Mouse (Mus musculus): ENCODE data around the gene Tec. TPM values are rescaled to one million over a fixed set of nuclear protein-coding genes. Genes with fewer than 3 reads are reported as not detected.

Gene Tec
- polyA plus RNA-seq, 1 experiment from 2014 or later: 4.3 TPM

GRCm38 (mm10) chr5:72844294-72844693 is 24.0 kb downstream of the Tec start:
- no peaks in the 10 kb centered on the region for H3K27me3 ChIP-seq (ENCODE audit: insufficient read depth, poor library complexity, severe bottlenecking)
- 49% methylated on average over 2 of the region's 2 CpGs for WGBS
- peaks cover 9% of the 10 kb centered on the region for H3K9me3 ChIP-seq
- H3K27ac ChIP-seq: no peak overlapping the region
- H3K4me3 ChIP-seq: no peak overlapping the region
- no peak for DNase-seq (ENCODE audit: low spot score)
- H3K36me3 ChIP-seq: no peaks in the 10 kb centered on the region
- H3K4me1 ChIP-seq (replicated peaks): 0 out of 2 replicates have a peak, but pooled peaks cover 3% of the 10 kb centered on the region

- peaks cover 9% of the 10 kb centered on the region for H3K9me3 ChIP-seq
- H3K4me3 ChIP-seq: no peak overlapping the region
- H3K27me3 ChIP-seq (ENCODE audit: insufficient read depth, poor library complexity, severe bottlenecking): no peaks in the 10 kb centered on the region
- no peak for DNase-seq (ENCODE audit: low spot score)
- H3K36me3 ChIP-seq: no peaks in the 10 kb centered on the region
- 86% methylated on average over 3 of the region's 3 CpGs for WGBS
- H3K4me1 ChIP-seq (replicated peaks): peaks cover 3% of the 10 kb centered on the region; the same call in 1 of the 2 replicates
- no peak overlapping the region for H3K27ac ChIP-seq
These were observed 28.6 kb downstream of the Tec start for GRCm38 (mm10) chr5:72839655-72840054.

DNA sequence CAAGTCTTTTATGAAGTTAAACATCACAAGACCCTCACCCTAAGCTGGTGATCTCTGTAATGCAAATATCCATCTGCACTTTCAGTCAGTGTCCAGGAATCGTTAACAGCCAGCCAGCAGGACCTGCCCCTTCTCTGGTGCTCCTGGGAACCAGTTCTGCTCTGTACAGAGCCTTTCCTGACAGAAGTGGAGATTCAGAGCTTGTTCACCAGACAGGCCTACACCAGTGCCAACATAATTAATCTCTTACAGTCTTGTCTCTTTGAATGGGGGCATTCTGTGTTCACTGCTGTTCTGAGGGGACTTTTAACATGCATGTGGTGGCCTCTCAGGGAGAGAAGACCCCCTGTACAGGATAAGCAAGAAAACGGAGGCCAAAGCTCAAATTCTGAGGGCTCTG is 29.3 kb downstream of the Tec start:
- WGBS: 77% methylated on average over 2 of the region's 2 CpGs
- peaks cover 9% of the 10 kb centered on the region for H3K9me3 ChIP-seq
- DNase-seq (ENCODE audit: low spot score): no peak
- H3K36me3 ChIP-seq: no peaks in the 10 kb centered on the region
- no peaks in the 10 kb centered on the region for H3K27me3 ChIP-seq (ENCODE audit: insufficient read depth, poor library complexity, severe bottlenecking)
- H3K4me1 ChIP-seq (replicated peaks): peaks cover under 1% of the 10 kb centered on the region; the same call in 1 of the 2 replicates
- no peak overlapping the region for H3K27ac ChIP-seq
- H3K4me3 ChIP-seq: no peak overlapping the region

- DNase-seq (ENCODE audit: low spot score): no peak
- no peak overlapping the region for H3K4me3 ChIP-seq
- 89% methylated on average over 3 of the region's 3 CpGs for WGBS
These were observed 32.6 kb downstream of the Tec start for GRCm38 (mm10) chr5:72835656-72836055.

DNA sequence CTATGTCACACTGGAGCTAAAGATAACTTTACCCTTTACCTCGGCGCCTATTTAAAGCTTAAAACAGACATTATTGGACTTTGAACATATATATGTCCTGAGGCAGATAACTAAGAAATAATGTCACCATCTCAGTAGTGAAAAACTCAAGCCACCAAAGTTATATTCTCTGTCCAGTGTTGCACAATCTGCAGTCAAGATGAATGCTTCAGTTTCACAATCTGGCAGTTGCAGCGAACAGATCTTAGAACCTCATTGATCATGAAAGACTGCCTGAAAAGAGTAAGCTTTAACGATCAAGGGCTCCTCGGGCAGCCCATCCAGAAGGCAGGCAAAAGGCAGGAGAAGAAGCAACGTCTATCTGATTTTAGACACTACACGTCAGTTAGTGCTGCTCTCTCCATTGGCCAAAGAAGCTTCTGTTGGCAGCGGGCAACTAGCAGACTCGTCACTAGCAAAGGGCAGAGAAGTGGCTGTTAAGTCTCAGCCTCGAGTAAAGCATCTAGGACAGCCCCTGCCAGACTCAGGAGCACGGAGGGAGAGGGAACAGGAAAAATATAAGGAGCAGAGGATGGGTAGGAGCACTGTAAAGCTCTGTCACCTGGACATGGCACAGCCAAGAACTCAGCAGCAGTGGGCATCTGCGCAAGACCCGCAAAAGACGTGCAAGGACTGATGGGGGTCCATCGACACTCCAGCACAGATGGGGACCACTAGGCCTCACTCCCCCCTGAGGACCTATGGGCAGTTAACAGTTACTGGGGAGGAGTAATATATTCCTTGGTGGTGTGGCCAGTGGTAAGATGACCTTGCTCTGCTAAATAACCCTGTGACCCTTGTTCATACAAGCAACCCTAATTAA is 35.1 kb downstream of the Tec start:
- no peak overlapping the region for H3K27ac ChIP-seq
- 0 out of 2 replicates have a peak, but pooled peaks cover 2% of the 10 kb centered on the region for H3K27me3 ChIP-seq (ENCODE audit: insufficient read depth, poor library complexity, severe bottlenecking)
- no peak overlapping the region for H3K4me3 ChIP-seq
- no peaks in the 10 kb centered on the region for H3K9me3 ChIP-seq
- WGBS: 85% methylated on average over 15 of the region's 15 CpGs
- no peaks in the 10 kb centered on the region for H3K36me3 ChIP-seq
- DNase-seq (ENCODE audit: low spot score): no peak
- H3K4me1 ChIP-seq (replicated peaks): peaks cover 7% of the 10 kb centered on the region

More at GRCm38 (mm10) chr5:72835656-72836055, 32.6 kb downstream of the Tec start:
- Histone ChIP-seq H3K27ac (no peak overlapping the region), H3K36me3 (no peaks in the 10 kb centered on the region), H3K4me1 (replicated peaks) (no peaks in the 10 kb centered on the region; the same call in none of the 2 replicates), H3K9me3 (peaks cover 3% of the 10 kb centered on the region), H3K27me3 (ENCODE audit: insufficient read depth, poor library complexity, severe bottlenecking) (no peaks in the 10 kb centered on the region)

- peaks cover 16% of the 10 kb centered on the region for H3K4me1 ChIP-seq (replicated peaks)
These were observed 36.1 kb downstream of the Tec start for GRCm38 (mm10) chr5:72832191-72832590.

DNA sequence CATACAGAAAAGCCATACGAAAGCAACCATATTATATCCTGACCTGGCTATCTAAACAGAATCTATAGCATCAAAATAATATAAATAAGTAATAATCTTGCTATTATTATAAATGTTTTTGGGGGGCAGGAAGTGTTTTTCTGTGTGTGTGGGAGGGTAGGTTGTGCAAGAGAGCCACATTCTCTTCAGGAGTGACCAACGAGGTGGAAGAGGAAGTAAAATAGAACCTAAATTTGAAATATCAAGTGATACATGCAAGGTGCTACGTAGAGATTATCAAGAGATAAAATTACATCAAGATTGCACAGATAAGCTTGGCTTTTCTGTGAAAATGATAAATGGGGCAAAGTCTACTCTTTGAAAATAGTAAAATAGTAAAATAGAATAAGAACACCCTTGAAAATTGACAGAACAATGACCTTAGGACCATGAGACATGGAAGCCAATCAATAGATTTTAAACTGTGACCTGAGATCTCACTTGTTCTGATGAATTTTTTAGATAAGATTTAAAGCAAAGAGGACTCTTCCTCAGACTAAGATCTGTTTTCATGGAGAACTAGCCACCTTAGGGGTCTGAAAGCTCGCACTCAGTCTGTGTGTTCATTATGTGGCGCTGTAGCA is 37.2 kb downstream of the Tec start:
- WGBS: 92% methylated on average over 5 of the region's 5 CpGs

More at GRCm38 (mm10) chr5:72832191-72832590, 36.1 kb downstream of the Tec start:
- H3K4me3 ChIP-seq: no peak overlapping the region
- H3K36me3 ChIP-seq: no peaks in the 10 kb centered on the region
- H3K9me3 ChIP-seq: no peaks in the 10 kb centered on the region
- H3K27me3 ChIP-seq (ENCODE audit: insufficient read depth, poor library complexity, severe bottlenecking): 0 out of 2 replicates have a peak, but pooled peaks cover 2% of the 10 kb centered on the region
- no peak for DNase-seq (ENCODE audit: low spot score)
- WGBS: 93% methylated on average over 7 of the region's 7 CpGs
- no peak overlapping the region for H3K27ac ChIP-seq

GRCm38 (mm10) chr5:72829506-72830067 is 38.7 kb downstream of the Tec start:
- no peak overlapping the region for H3K27ac ChIP-seq
- peaks cover 16% of the 10 kb centered on the region for H3K4me1 ChIP-seq (replicated peaks)
- no peaks in the 10 kb centered on the region for H3K9me3 ChIP-seq
- H3K27me3 ChIP-seq (ENCODE audit: insufficient read depth, poor library complexity, severe bottlenecking): 0 out of 2 replicates have a peak, but pooled peaks cover 2% of the 10 kb centered on the region
- H3K36me3 ChIP-seq: no peaks in the 10 kb centered on the region
- 88% methylated on average over 7 of the region's 7 CpGs for WGBS
- no peak overlapping the region for H3K4me3 ChIP-seq
- no peak for DNase-seq (ENCODE audit: low spot score)

More for the DNA sequence above, 37.2 kb downstream of the Tec start:
- H3K9me3 ChIP-seq: no peaks in the 10 kb centered on the region
- no peak overlapping the region for H3K27ac ChIP-seq
- H3K27me3 ChIP-seq (ENCODE audit: insufficient read depth, poor library complexity, severe bottlenecking): 0 out of 2 replicates have a peak, but pooled peaks cover 2% of the 10 kb centered on the region
- H3K36me3 ChIP-seq: no peaks in the 10 kb centered on the region
- DNase-seq (ENCODE audit: low spot score): no peak
- H3K4me3 ChIP-seq: no peak overlapping the region
- peaks cover 16% of the 10 kb centered on the region for H3K4me1 ChIP-seq (replicated peaks)

DNA sequence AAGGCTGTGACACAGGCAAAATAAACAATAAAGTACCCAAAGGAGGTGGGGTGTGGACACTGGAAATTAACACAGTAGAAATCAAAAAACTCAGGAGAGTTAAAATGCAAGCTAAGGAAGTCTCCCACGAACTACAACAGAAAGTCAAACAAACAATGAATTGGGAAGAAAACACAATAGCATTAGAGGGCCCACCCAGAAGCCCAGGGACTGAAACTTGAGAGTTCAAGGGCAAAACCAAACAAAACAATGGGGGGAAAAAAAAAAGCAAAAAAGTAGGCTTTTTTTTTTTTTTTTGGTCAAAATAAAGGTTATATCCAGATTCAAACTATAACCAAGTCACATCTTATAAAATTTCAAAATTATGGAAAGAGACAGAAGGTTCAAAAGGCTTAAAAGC is 39.9 kb downstream of the Tec start:
- 30% methylated on average over 1 of the region's 1 CpGs for whole genome bisulfite sequencing
- Histone ChIP-seq H3K4me3 (no peak overlapping the region), H3K27ac (no peak overlapping the region), H3K27me3 (ENCODE audit: insufficient read depth, poor library complexity, severe bottlenecking) (0 out of 2 replicates have a peak, but pooled peaks cover 2% of the 10 kb centered on the region), H3K4me1 (replicated peaks) (peaks cover 16% of the 10 kb centered on the region), H3K36me3 (no peaks in the 10 kb centered on the region), H3K9me3 (no peaks in the 10 kb centered on the region)
- no peak for DNase-seq (ENCODE audit: low spot score)

GRCm38 (mm10) chr5:72827435-72827834 is 40.8 kb downstream of the Tec start:
- Histone ChIP-seq H3K9me3 (no peaks in the 10 kb centered on the region), H3K27me3 (ENCODE audit: insufficient read depth, poor library complexity, severe bottlenecking) (0 out of 2 replicates have a peak, but pooled peaks cover 2% of the 10 kb centered on the region), H3K4me3 (no peak overlapping the region), H3K4me1 (replicated peaks) (peaks cover 16% of the 10 kb centered on the region), H3K36me3 (no peaks in the 10 kb centered on the region), H3K27ac (no peak overlapping the region)
- 49% methylated on average over 5 of the region's 5 CpGs for WGBS
- DNase-seq (ENCODE audit: low spot score): no peak

DNA sequence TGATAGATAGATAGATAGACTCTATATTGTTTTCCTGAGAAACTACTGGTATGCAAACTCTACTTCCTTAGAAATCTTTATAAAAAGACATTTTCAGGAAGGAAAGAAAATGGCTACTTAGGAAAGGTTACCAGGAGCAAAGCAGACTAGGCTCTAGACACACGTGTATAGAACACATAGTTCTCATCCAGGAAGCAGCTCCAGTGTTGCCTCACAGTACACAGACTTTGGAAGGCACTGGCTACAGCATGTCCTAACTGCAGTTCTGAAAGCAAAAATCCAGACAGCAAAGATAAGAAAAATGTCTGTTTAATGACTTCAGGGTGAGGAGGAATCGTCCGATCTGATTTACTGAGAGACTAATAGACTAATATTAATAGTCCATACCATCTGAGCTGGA is 41.8 kb downstream of the Tec start:
- DNase-seq (ENCODE audit: low spot score): no peak
- no peak overlapping the region for H3K4me3 ChIP-seq
- H3K27me3 ChIP-seq (ENCODE audit: insufficient read depth, poor library complexity, severe bottlenecking): 0 out of 2 replicates have a peak, but pooled peaks cover 2% of the 10 kb centered on the region
- H3K4me1 ChIP-seq (replicated peaks): peaks cover 16% of the 10 kb centered on the region
- no peak overlapping the region for H3K27ac ChIP-seq
- 88% methylated on average over 3 of the region's 3 CpGs for WGBS
- no peaks in the 10 kb centered on the region for H3K36me3 ChIP-seq
- no peaks in the 10 kb centered on the region for H3K9me3 ChIP-seq

GRCm38 (mm10) chr5:72820651-72821050 is 47.6 kb downstream of the Tec start:
- no peak for DNase-seq (ENCODE audit: low spot score)
- H3K9me3 ChIP-seq: no peaks in the 10 kb centered on the region
- no peak overlapping the region for H3K27ac ChIP-seq
- no peaks in the 10 kb centered on the region for H3K36me3 ChIP-seq
- no peaks in the 10 kb centered on the region for H3K27me3 ChIP-seq (ENCODE audit: insufficient read depth, poor library complexity, severe bottlenecking)
- peaks cover 15% of the 10 kb centered on the region for H3K4me1 ChIP-seq (replicated peaks)
- H3K4me3 ChIP-seq: no peak overlapping the region
- 77% methylated on average over 3 of the region's 3 CpGs for WGBS

All from hindbrain, embryonic 10.5 days (tissue).